Mouse (Mus musculus) kidney, adult 18-20 months (tissue): Measurements from ENCODE around the gene B3galt6.
A peak's percentile ranks its signal among the peaks of the same experiment; 100 is the strongest.

Source experiments
- DNase-seq: peaks from one replicate; pipeline ENCODE4 v3.0.0; 2021

B3galt6 gene

DNA sequence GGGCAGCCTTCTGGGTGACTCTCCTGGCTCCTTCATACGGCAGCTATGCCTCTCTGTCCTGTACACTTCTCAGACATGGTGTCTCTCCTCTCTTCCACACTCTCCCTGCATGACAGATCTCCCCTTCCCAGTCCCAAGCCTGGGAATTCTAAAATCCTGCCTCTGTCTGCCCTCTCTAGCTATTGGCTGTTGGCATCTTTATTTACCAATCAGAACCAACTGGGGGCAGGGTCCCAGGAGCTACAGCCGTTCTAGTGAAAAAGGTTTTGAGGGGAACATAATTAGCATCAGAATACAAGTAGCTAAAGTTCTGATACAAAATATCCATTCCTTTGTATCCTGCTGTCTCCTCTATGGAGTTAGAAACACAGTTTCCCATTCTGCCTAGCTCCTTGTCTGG is 8.7 kb downstream of the B3galt6 start:
- DNase-seq: no peak

DNA sequence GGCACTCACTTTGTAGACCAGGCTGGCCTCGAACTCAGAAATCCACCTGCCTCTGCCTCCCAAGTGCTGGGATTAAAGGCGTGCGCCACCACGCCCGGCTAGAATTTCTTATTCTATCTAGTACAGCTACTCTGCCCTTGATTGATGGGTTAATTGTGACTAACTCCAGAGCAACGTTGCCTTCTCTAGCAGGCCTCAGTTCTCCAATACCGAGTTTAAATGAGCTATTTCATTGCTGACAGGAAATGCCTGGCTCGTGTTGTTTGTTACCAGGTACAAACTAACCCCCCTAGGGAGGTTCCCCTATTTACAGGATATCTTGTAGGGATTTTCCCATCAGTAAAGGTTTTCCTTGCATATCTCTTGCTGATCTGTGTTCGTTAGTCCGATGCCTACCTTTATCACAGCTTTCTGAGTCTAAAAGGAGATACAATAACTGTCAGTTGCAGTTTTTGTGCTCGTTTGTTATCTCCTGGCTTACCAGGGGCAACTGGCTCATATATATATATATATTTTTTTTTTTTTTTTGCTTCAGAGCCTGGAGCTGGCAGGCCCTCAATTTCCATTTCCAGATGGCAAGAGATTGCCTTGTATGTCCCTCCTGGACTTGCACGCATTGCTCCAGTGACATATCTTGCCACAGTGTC is 10.9 kb downstream of the B3galt6 start:
- DNase-seq: no peak

DNA sequence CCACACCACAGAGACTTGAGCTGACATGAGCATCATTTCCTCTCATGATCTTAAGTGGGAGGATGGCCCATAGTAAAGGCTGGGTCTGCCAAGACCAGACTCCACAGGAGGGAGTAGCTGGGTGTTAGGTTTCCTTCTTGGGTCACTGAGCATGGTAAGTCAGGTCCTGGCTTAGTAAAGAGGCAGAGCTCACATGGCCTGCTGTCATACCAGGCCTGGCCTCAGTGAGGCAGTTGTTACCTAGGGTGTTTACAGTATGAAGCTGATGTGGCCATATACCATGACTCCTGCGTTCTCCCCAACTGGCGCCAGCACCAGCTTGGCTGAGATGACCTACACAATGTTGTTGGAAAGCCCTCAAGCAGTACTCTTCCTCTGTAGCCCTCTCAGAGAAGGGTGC is 19.2 kb downstream of the B3galt6 start:
- no peak for DNase-seq

DNA sequence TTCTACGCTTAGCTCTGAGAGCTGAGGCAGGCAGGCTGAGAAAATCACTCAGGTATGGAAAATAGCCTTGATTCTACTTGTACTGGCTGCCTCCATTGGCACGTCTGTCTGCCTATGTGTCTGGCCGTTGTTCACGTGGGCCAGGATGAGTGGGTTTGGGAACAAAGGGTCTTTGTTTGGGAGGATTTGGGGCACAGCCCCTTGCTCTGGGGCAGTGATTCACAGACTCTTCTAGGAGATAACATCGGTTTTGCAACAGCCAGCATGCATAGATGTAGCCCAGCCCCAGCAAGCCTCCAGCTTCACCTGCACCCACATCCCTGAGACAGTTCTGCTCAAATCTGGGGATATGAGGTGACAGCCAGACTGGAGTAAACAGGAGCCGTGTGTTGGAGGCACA is 19.8 kb downstream of the B3galt6 start:
- no peak for DNase-seq

DNA sequence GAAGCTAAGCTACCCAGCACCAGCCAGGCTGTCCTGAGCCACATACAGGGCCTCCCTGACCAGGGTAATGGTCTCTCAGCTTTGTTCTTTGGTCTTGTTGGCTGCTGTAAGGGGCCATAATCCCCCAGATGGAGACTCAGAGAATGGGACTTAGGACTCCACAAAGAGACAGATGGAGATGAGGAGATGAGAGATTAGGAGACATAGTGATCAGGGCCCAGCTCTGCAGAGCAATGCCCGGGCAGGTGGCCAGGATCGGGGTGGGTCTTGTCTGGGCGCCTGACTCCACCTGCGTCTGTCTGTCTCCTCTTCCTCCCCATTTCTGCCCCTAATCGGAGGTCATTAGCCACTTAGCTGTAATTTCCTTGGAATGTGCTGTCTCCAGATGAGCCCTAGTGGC is 22.2 kb downstream of the B3galt6 start:
- DNase-seq: no peak

DNA sequence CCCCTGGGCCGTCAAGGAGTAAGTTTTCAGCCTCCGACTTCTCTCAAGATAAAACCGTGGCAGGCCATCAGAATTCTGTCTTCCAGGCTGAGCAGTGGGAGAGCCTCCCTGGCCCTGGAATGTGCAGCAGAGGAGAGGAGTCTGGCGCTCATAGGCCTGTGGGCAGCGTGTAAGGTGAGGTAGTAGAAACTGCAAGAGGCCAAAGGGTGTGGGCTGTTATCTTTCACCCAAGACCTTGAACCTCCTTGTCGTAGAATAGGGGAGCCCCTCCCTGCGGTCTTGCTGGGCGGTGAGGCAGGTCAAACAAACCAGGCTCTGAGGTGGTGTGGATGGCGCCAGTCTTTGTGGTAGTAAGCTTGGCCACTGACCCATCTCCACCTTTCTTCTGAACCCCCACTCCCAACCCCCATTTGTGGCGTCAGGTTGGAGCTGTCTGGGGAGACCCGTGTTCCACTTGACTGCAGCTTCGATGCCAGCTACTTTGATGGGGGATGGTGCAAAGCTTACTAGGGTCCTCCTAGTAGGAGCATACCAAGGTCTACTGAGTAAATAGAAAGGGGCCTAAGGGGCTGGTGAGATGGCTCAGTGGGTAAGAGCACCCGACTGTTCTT is 23.3 kb downstream of the B3galt6 start:
- DNase-seq: no peak

DNA sequence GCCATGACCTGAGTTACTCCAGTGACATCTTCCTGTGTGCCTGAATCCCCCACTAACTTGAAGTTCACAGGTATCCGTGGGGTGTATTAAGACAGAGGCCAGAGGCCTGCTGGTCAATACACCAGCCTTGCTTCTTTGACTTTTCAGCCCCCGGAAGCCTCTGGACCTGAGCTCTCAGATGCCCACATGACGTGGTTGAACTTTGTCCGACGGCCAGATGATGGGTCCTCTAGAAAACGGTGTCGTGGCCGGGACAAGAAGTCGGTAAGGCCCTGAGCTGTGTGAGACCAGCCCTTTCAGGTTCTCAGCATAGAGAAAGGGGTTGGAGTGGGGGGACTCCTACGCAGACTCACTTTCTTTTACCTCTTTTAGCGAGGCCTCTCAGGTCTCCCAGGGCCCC is 28.1 kb downstream of the B3galt6 start:
- DNase-seq: peak; percentile 48

DNA sequence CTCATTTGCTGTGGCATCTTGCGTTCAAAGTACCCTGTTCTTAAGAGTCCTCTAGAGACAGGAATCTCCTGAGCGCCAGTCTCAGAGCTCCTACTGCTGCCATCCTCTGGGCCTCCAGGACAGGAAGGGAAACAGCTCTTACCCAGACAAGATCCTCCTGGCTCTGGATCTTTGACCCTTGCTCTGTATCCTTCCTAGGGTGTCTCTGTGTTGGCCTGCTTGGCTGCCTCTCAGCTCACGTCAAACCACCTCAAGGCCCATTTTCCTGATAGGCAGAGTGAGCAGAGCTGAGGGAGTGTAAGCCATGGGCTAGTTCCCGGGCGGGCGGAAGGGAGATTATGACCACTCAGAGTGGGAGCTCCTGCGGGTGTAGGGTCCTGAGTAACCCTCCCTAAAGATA is 29.3 kb downstream of the B3galt6 start:
- DNase-seq: peak; percentile 22

DNA sequence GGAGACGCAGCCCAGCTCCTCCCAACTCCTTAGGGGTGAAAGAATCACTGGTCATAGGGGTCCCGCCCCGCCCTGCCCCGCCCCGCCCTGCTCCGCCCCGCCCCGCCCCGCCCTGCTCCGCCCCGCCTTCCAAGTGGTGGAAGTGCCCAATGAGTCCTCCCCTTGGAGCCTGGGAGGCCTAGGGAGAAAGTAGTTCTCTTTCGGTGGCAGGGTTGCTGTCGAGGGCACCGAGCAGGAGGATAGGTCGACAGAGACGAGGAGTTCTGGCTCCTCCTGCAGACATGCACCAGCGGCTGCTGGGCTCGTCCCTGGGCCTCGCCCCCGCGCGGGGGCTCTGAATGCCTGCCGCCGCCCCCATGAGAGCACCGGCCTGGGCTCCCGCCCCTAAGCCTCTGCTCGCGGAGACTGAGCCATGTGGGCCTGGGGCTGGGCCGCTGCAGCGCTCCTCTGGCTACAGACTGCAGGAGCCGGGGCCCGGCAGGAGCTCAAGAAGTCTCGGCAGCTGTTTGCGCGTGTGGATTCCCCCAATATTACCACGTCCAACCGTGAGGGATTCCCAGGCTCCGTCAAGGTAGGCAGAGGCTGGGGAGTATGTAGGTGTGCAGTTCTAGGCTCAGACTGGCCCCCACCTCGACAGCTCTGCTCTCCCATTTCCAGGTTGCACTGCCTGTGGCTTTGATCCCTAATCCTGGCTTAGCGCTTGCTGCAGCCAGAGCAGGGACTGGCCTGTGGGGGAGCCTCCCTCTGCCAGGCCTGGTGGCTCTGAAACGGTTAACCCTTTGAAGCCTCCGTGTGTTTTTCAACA is 30.1 kb downstream of the B3galt6 start, which contains the start of gene C1qtnf12:
Gene C1qtnf12, plus strand, starts transcription at position 152 of the 805 bp plus-strand sequence.
- peak; percentile 71 for DNase-seq

DNA sequence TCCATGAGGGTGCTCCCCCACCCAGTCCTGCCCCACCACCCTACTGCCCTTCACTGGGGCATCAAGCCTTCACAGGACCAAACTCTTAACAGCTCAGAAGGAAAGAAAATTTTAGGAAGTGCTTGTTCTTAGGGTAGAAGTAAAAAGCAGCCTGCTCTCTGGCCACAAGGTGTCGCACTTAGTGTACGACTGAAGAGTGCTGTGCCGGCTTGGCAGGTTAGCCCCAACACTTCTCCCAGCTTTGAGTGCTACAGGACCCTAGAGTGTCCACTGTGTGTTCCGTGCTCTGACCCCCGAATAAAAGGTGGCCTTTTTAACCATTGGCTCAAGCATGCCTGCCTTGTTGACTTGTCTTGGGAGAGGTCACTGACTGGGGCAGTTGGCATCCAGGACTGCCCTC is 33.2 kb downstream of the B3galt6 start:
- peak; percentile 76 for DNase-seq

DNA sequence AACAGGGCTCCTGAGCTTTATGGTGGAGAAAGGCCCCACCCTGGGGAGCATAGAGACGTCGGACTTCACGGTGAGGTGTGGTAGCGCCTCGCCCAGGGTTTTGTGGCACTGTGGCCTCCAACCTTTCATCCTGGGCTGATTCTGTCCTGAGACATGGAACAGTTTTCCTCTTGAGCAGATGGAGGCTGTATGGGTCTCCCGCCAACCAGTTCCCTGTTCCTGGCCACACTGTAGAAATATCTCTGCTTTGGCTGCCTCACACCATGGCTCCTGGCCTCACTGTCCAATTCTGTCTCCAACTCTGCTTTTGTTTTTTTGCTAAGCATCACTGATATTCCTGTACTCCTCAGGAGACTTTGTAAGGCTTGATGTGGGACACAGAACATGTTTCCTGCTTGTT is 37.0 kb downstream of the B3galt6 start:
- no peak for DNase-seq

DNA sequence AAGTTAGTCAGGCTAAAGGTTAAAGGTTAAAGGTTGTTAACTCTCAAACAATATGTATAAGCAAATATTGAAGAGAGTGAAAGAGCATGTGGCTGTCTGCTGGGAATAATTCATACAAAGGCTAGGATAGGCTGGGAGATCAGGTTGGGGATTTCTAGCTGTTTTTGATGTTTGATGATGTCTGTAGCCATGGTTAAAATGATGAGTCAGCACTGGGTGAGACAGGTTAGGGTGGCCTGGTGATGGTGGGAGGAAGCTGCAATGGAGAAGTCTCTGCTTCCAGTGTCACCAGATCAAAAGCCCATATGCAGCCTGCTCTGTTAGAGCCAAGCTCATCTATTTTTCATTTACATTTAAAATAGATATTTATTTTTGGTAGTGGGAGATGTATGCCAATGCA is 45.4 kb downstream of the B3galt6 start:
- no peak for DNase-seq

DNA sequence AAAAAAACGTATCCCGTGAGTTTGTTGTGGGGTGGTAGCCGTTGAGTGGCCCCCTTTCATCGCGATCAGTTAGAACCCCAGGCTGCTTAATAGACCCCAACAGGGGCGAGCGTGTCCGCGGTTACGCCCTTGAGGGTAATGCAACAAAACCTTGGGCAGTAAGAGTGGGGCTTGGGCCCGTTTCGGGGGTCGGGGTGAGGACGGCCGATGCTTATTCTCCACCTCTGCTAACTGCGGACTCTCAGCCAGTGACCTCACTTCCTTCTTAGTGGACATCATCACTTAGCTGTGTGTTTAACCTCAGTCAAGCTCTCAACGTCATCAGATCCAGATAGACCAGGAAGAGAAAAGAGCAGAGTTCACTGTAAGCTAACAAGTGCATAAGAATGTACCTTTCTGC is 48.2 kb downstream of the B3galt6 start:
- no peak for DNase-seq

DNA sequence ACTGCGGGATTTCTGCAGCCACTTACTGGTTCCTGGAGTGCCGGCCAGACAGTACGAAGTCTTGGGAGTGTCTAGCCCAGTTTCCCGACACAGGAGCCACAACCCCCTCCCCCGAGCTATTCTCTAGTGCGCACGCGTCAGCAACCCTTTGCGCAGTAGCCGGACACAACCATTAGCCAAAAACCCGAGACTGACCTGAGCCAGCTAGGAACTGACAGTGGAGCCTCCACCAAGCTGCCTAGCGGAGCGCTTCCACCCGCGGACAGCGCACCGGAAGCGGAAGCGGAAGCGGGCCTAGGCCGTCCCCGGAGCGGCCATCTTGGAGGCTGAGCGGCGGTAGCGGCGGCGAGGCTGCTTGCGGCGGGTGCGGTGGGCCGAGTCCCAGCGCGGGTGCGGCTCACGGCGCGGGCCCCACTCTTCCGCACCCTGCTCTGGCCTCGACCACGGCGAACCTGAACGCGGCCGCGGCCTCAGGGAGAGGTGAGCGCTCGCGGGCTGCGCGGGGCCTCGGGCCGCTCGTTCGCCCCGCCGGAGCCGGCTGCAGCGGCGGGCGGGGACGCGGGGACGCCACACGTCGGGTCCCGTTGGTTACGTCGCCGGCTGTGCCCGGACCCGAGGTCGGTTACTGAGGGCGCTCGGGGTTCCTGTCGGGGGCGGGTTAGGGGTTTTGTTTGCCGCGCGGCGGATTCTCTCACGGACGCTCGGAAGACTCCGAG is 48.8 kb downstream of the B3galt6 start, which contains the start of gene Ube2j2:
Gene Ube2j2, plus strand, starts transcription at position 298 of the 716 bp plus-strand sequence.
- DNase-seq: peak; percentile 98

DNA sequence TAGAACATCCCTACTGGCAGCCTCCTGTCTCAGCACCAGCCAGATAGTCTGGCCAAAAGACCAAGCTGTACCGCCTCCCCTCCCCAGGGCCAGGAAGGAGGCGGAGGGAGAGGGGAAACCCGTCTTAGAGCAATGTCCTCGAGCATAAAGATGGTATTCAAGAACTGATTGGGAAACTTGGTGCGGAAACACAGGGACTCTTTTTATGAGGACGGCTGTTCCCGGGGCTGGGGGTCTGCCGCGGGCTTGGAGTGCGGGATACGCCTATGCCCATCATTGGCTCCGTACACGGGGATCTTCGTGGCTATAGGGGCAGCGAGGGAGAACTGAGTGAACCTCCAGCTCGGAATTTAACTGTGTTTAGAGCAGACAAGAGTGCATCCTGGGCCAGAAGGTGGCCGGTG is 49.4 kb downstream of the B3galt6 start:
- DNase-seq: no peak
